Mouse (Mus musculus) adrenal gland, adult 18-20 months (tissue): ENCODE data around the gene March7. TPM values are rescaled to one million over a fixed set of nuclear protein-coding genes. Genes with fewer than 3 reads are reported as not detected.

Experiments
- DNase-seq, 2 experiments: peaks; one replicate each; pipeline ENCODE4 v3.0.0; 2021 to 2022; ENCODE audit warnings: low spot score in 2 of 2
- total RNA-seq, 2 experiments: library from RNA; stranded (reverse); gene quantifications; 1 replicate in 1 of 2; 2 replicates in 1 of 2; pipeline ENCODE4 v1.2.3; 2021

March7 gene
- total RNA-seq, 2 experiments from 2014 or later, result 36.3 to 43.9 TPM

DNA sequence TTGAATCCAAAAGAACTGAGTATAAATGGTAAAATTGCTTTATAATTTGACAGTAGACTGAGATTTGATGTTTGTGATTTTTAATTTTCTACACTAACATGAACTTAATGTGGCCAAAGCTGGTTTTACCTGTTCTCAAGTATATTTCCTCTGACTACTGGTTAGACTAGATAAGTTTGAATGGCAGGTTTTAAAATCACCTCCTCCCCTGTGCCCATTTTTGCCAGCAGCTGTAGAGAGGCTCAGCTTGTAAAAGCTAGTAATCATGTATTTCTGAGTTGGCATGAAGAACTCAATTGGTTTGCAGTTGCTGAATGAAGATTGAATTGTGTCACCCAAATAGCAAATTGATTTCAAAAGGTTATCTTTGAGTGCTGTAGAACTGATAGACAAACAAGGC is 2.8 kb downstream of the March7 start:
- DNase-seq, result no peak

DNA sequence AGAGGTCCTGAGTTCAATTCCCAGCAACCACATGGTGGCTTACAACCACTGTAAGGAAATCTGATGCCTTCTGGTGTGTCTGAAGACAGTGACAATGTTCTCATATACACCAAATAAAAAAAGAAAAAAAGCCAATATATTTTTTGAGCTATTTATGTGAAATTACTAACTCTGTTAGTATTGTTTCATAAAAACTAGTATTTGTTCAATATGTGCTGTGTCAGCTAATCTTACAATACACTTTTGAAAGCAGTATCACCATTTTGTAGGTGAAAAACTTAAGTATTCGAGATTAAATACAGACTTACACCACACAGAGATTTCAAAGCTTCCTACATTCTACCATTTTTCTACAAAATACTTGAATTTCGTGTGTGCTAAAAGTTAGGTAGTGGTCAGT is 5.0 kb downstream of the March7 start:
- DNase-seq, result no peak

DNA sequence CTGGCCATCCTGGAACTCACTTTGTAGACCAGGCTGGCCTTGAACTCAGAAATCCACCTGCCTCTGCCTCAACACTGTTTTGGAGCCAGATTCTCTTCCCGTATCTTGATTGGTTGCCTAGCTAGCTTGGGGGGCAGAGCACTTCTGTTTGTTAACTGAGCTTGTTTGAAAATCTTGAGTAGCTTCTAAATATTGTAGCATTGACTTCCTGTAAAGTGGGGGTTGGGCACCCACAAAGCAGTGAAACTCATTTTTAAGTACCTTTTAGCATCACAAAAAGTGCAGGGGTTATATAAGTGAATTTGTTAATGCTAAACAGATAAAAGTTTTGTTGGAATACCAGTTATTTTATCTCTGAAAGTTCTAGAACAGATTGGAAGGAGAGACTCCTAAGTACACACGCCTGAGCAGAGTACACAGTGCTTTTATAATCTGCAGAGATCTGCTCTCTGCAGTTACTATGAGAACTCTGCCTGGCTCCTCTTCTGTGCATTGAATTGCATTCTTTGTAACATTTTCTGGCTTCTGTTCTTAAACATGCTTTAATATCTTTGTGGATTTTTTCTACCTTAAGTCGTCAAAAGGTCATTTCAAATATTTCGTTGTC is 7.0 kb downstream of the March7 start:
- no peak for DNase-seq

DNA sequence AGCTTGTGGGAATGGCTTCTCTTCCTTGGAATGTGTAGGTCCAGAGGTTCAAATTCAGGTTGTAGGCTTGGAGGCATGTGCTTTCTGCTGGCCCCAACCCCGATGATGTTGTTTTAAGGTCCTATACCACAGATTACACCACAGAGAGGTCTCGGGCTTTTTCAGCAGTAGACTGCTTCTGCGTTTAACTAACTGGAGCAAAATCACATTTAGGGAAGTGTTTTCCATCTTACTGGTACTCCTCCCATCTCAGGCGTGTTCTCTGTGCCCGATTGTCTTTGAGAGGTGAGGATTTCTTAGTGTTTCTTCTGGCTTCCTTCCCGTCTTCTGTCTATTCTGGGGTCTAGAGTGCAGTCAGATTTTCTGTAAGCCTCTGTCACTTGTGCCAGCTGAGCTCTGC is 7.9 kb downstream of the March7 start:
- no peak for DNase-seq

DNA sequence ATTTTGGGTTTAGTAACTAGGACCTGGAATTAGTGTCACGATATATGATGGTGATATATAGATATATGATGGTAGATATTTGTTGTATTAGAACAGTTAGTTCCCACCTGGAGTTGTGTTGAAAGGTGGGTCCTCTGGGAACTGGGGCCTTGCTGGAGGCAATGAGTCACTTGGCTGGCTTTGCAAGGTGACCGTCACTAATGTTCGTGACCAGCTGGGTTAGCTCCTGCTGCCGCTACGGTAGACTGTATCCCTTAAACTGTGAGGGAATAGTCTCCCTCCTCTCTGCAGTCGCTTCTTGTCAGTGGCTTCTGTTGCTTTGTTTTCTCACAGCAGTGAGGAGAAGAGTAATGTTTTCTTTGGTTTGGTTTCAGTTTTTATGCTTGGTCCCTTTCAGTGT is 11.5 kb downstream of the March7 start:
- no peak for DNase-seq

DNA sequence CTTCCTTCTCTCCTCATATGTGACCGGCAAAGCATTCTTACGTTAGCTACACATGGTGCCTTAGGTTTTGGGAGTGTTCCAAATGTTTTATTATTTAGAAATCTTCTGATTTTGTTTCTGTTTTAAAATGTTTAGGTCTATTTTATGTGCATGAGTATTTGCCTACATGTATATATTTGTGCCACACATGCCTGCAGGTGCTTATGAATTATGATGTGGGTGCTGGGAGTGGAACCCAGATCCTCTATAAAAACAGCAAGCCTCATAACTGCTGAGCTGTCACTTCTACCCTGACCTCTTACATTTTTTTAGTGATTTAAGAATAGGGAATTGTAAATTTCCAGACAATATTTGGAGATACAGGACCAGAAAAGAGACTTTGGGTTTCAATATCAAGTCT is 12.3 kb downstream of the March7 start:
- DNase-seq, result no peak

DNA sequence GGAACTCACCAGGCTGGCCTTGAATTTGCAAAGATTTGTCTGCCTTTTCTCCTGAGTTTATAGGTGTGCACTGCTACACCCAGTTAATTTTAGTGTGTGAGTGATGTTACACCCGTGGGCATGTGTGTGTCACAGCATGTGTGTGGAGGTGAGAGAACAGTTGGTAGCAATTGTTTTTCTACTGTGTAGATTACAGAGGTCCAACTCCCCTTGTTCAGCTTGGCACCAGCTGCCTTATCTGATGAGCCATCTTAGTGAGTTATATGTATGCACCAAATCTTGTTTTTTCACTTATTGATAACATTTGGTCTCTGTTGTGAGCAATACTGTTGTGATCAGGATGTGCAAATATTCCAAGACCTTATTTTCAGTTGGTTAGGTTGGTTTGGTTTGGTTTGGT is 13.8 kb downstream of the March7 start:
- DNase-seq, result no peak

DNA sequence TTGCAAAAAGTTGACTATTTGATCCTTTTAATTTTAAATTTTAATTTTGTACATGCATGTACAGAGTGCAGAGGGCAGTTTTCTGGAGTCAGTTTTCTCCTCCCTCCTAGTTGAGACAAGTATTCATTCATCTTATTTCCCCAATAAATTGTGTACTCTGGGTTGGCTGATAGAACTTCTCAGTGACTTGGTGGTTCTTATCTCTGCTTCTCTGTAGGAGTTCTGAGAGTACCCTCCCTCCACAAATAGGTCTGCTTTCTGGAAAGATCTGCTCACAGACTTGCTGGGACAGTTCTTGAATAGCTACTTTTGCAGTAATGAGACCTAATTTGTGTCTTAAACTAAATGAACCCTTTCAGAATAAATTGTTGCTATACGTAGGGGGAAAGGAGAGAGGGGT is 18.8 kb downstream of the March7 start:
- DNase-seq, result no peak

DNA sequence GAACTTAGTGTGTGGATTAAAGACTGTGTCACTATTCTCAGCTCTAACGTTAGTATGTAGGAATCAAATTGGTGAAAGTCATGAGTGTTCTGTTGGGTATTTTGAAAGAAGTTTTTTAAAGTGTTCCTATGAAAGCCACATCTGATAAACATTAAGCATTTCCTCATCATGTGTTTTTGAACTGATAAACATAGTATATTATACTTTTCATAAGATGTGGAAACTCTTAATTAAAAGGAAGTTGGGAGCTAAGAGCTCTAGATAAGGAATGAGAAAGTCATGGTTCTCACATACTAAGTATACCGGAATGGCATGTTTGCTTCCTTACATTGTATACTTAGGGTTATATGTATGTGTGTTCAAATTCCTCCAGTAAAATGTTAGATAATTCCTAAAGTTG is 20.7 kb downstream of the March7 start:
- no peak for DNase-seq

DNA sequence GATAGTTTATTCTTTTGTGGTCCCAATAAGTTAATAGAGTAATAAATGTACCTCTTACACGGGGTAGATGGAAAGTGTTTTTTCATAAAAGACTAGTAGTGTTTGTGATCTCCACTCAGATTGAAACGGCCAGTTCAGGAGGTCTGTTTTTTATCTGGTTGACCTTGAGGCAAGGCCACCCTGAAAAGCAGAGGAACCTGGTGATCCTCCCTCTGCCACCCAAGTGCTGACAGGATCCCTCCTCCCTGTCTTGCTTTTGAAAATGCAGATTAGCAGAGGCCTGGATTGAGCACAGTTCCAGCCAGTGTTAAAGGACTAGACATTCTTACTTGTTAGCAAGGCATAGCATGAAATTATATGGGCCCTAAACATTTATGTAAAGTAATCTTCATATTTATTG is 23.5 kb downstream of the March7 start:
- no peak for DNase-seq

DNA sequence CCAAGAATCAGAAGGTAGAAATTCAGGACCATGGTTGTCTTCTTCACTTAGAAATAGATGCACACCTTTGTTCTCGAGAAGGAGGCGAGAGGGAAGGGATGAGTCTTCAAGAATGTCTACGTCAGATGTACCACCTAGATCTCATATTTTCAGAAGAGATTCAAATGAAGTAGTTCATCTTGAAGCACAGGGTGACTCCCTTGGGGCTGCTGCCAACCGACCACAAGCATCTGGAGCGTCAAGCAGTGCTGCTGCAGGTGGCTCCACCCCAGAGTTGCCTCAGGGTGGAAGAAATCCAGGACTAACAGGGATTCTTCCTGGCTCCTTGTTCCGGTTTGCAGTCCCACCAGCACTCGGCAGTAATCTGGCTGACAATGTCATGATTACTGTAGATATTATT is 24.8 kb downstream of the March7 start:
- no peak for DNase-seq

DNA sequence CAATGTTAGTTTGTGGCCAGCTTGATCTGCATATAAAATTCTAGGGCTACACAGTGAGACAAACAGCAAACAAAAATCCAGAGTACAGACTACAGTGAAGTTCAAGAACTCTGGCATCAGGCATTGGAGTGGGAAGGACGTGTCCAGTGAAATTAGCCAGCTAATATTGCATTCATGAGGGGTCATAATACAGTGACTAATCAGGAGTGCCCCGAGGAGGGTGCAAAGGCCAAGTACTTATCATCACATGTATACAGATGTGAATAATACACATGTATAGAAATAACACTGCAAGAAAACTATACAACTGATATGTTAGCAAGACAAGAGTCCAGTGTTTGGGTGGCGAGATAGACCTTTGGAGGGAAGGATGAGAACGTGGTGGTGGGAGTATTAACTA is 43.1 kb downstream of the March7 start:
- no peak for DNase-seq

DNA sequence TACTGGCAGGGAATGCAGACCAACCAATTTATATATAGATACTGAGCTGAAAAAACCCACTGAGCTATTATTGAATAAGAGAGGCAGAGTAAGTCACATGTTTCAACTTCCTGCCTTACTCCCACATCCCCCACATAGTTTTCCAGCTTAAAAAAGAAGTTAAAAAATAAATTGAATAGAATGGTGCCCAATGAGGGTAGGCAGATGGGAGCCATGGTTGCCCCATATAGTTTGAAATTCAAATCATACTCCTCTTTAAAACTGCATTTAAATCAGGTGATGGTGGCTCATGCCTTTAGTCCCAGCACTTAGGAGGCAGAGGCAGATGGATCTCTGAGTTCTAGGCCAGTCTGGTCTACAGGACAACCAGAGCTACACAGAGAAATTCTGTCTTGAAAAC is 43.8 kb downstream of the March7 start:
- DNase-seq, result no peak

DNA sequence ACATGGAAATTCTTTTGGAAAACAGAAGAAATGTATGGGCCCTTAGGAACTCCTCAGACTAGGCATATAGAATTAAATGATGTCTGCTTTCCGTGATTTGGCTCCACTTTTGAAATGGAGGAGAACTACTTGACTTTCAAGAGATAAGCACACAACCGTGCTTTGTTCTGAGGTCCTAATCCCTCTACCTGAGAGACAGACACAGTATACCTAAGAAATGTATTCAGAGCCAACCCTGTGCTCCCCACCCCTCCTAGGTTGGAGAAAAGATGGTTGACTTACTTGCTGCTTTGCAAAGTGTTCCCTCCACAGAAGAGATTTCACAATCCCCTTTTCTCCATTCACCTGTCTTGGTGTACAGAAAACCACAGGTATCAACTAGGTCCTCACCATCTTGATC is 47.1 kb downstream of the March7 start:
- no peak for DNase-seq

DNA sequence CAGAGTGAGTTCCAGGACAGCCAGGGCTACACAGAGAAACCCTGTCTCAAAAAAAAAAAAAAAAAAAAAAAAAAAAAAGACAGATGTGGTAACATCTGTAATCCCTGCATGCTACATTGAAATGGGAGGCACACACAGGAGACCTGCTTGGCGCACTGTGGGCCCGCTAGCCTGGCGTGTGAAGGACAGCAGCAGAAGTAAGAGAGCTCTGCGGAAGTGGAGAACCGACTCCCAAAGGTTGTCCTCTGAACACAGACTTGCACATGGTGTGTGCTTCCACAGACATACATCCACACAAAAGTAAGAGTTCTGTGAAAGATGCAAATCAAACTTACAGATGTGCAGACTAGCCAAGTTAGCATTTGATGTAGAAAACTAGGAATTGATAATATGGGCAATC is 49.5 kb downstream of the March7 start:
- DNase-seq, result no peak

DNA sequence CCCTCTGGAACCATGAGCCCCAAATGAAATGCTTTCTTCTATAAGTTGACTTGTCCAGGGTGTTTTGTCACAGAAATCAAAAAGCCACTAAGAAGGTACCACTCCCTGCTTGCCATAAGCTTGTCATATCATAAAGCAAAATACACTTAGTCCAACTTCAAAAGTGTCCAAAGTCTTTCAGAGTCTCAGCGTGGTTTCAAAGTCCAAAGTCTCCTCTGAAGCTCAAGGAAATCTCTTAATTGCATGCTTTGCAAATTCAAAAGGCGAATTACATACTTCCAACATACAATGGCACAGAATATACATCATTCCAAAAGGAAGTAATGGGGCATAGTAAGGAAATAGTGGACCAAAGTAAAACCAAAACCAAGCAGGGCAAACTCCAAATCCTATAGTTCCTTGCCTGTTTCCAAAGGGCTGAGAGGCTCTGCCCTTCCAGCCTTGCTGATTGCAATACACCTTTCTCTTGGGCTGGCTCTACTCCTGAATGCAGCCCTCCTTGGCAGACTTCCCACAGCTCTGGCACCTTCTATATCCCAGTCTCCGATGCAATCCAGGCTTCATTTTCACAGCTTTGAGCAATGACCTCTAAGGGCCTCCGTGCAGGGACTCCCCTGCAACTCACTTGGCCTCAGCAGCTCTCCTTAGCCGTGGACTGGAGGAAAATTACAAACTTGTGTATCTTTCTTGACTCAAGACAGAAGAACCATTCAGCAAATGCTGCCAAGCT is 51.1 kb downstream of the March7 start:
- DNase-seq, result no peak

DNA sequence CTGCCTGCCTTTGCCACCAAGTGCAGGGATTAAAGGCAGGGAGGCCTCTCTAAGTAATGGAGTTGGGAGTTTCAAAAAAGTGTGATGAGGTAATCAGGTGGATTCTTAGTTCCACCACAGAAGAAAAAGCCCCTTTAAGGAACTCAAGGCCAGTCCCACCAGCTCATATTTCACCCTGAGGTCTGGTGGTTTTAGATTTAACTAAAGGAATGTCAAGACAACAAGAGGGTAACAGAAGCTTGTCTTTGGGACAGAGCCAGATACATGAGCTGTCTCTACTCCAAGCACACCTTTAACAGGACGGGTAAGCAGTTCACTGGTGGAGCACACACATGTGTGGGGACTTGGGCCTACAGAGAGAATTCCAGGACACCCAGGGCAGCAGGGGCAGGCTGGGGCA is 57.9 kb downstream of the March7 start:
- no peak for DNase-seq

DNA sequence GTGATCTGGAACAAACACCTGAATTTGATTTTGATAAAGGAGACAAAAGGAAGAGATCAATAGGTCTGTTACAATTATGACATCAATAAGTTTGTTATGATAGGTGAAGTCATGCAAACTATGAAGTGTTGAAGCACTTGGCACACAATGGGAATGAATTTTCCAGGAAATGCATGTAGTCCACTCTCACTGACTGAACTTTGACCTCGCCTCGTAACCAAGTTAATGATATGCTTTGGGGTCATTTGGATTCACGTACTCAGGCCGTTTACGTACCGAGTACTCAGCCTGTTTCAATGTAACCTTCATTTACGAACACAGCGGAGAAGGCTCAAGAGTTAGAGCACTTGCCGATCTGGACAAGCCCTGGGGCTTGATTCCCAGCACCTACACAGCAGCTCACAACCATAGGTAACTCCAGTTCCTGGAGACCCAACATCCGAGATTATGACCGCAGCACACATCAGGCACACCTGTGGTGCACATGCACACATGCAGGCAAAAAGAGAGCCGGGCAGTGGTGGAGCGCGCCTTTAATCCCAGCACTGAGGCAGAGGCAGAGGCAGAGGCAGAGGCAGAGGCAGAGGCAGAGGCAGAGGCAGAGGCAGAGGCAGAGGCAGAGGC is 60.3 kb downstream of the March7 start:
- DNase-seq, result no peak

DNA sequence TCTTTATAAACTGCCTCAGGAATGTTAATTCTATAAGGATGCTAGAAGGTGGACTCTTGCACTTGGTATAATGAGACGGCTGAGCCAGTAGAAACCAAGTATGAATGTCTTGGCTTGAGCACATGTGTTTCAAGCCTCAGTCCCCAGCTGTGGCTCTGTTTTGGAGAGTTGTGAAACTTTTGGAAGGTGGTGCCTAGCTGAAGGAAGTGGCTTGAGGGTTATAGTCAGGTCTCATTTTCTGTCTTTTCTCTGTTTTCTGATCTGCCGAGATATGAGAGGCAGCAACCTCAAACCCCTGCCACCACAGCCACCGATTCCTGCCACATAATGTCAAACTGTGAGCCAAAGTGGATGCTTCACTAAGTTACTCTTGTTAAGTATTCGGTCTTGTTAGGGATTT is 68.9 kb downstream of the March7 start:
- no peak for DNase-seq

DNA sequence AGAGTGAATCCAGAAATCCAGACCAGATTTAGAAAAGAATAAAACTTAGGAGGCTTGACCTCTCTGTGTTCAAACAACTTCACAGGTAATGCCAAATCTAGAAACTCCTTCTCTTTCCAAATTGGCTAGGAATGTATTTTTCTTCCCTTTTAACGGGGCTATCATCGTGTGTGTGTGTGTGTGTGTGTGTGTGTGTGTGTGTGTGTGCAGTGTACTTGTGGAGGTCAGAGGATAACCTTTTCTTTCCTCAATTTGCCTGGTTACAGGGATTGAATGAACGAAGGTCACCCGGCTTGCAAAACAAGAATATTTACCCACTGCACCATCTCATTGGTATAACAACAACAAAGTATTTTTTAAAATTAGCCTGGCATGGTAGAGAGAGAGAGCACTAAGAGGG is 72.9 kb downstream of the March7 start:
- DNase-seq, result no peak

DNA sequence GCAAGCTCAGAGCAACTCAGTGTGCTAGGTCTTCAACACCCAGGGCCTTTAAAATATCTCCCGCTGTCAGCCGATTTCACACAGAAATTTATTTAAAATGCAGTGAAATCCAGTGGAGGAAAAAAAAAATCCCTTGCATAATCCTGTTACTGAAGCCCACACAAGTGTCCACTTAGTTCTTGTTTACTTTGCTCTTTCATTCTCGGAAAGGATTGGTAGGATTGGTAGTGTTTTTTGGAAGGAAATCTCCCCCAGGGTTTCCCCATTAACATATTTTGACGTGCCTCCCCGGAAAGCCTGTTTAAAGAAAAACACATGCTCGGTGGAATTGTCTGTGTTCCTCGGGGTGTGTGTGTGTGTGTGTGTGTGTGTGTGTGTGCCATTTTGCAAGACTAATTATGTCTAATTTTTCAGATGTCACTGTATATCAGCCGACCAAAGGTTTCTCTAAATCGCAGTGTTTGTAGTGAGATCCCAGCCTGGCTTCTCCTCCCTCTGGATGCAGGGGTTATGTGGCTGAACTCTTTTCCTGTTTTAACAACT is 73.6 kb downstream of the March7 start:
- DNase-seq, result no peak

DNA sequence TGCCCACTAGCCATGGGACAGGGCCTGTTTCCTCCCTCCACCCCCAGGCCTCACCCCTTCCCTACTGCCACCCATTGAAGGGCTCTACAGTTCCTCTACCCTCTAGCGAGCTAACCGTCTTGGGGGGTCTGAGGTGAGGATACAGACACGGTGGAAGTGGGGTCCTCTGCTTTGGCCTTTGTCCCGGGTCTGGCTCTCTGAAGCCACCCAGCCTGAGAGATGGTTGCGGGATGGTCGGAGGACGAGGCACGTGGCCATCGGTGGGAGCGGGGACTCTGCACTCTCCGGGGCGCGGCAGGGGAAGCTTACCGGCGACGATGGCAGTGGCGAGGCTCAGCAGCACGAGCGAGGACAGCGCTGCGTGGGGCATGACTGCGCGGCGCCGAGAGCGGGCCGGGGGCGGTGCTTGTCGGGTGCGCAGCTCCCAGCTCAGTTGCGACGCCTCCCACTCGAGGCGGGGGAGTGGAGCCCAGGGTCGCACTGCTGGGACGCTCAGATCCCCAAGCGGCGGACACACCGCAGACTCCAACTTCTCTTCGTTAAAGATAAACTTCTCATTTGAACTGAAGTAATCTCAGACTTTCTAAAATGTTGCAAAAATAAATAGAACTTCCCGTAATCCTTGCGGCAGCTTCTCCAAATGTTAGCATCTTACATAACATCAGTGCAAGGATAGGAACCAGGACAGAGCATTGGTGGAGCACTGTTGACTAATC is 74.2 kb downstream of the March7 start:
- peak; percentile 73 to 74 for DNase-seq
